Mouse (Mus musculus) heart, embryonic 13.5 days (tissue): ENCODE results near the gene Fkbp9. TPM values are rescaled to one million over a fixed set of nuclear protein-coding genes. Genes with fewer than 3 reads are reported as not detected.

Source experiments
- ATAC-seq: fragments of 200-750 bp; cut with Nextera tagmentation; 2 replicates; pipeline ENCODE4 v1.8.0; 2017; ENCODE audit warnings: moderate TSS enrichment; ENCODE audit not compliant: insufficient number of reproducible peaks, low FRiP score, low TSS enrichment; ENCODE audit errors: extremely low read depth
- H3K27ac ChIP-seq: fragments of 300-500 bp; sonication (generic); replicated peaks from 2 replicates; pipeline ENCODE4 v1.5.1; 2015; ENCODE audit warnings: moderate library complexity, mild to moderate bottlenecking, inconsistent platforms
- H3K27me3 ChIP-seq: fragments of 300-500 bp; sonication (generic); replicated peaks from 2 replicates; pipeline ENCODE4 v1.6.1; 2015; ENCODE audit warnings: mild to moderate bottlenecking, inconsistent platforms
- H3K36me3 ChIP-seq: fragments of 300-500 bp; sonication (generic); 2 replicates; pipeline ENCODE4 v1.6.1; 2015; ENCODE audit warnings: mild to moderate bottlenecking, inconsistent platforms
- H3K4me1 ChIP-seq: fragments of 300-500 bp; sonication (generic); 2 replicates; pipeline ENCODE4 v1.6.1; 2015; ENCODE audit warnings: inconsistent platforms
- H3K4me2 ChIP-seq: fragments of 300-500 bp; sonication (generic); 2 replicates; pipeline ENCODE4 v1.6.1; 2015; ENCODE audit warnings: inconsistent platforms, mild to moderate bottlenecking, moderate library complexity
- H3K4me3 ChIP-seq: fragments of 300-500 bp; sonication (generic); 2 replicates; pipeline ENCODE4 v1.5.1; 2015; ENCODE audit warnings: moderate library complexity, mild to moderate bottlenecking, inconsistent platforms
- H3K9ac ChIP-seq: fragments of 300-500 bp; sonication (generic); 2 replicates; pipeline ENCODE4 v1.6.1; 2015; ENCODE audit warnings: inconsistent platforms, mild to moderate bottlenecking, moderate library complexity
- H3K9me3 ChIP-seq: fragments of 300-500 bp; sonication (generic); 2 replicates; pipeline ENCODE4 v1.6.1; 2016; ENCODE audit warnings: inconsistent platforms
- WGBS: fragments of 180-500 bp; shearing (Covaris S2); methylation state at CpG from one replicate; pipeline ENCODE4 v1.1.7; 2015; ENCODE audit warnings: mixed read lengths; 5-methylcytosine and 5-hydroxymethylcytosine counted together
- polyA plus RNA-seq: library from polyadenylated mRNA; unstranded; fragments of >200 nt; fragmentation: Nextera tagmentation; extraction: Ambion mirVana; gene quantifications from 2 replicates; pipeline ENCODE4 v1.2.1, GENCODE M21; 2015

The Fkbp9 gene
- polyA plus RNA-seq, 1 experiment from 2014 or later, result 131 TPM

DNA sequence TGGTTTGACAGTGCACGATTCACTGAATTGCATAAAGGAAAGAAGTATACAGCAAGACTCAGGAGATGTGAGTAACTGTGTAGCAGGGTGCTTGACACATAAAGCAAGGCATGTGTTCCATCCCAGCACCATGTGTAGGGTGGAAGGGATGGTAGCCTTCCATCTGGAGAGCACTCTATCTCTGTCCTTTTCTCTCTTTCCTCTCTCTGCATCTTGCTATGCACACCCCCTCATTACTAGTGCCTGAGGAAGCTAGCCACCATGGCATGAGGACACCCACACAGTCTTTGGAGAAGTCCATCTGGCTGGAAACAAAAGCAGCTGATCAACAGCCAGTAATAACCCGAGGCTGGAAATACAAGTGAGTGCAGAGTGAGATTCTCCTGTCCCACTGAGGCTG is 25.7 kb upstream of the Fkbp9 start:
- Histone ChIP-seq H3K27ac (no peak overlapping the region), H3K4me3 (no peak overlapping the region), H3K9me3 (no peaks in the 10 kb centered on the region), H3K27me3 (peaks cover 13% of the 10 kb centered on the region), H3K36me3 (no peaks in the 10 kb centered on the region), H3K9ac (no peak overlapping the region), H3K4me1 (no peaks in the 10 kb centered on the region), H3K4me2 (no peak overlapping the region)
- WGBS, result 66% methylated on average over 2 of the region's 2 CpGs
- no peak for ATAC-seq

DNA sequence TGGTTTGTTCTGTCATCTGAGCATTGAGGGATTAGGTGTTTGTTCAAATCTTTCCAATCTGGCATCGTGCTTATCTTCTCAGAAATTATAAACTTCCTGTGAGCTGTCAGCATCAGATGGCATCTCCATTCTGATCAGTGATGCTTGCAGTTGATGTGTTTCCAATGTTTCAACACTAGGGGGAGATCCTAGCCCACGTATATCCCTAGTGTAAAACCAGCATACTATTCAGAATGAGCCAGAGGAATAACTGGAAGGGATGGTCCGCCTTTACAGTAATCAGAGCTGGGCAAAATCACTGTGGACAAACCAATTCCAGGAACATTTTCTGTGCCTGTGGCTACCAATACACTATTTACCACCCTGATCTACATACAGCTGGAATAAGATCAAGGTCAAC is 23.2 kb upstream of the Fkbp9 start:
- H3K9me3 ChIP-seq, result no peaks in the 10 kb centered on the region
- H3K27ac ChIP-seq, result no peak overlapping the region
- H3K4me2 ChIP-seq, result no peak overlapping the region
- ATAC-seq, result no peak
- peaks cover 13% of the 10 kb centered on the region for H3K27me3 ChIP-seq
- H3K4me3 ChIP-seq, result no peak overlapping the region
- no peaks in the 10 kb centered on the region for H3K4me1 ChIP-seq
- WGBS, result 14% methylated on average over 3 of the region's 3 CpGs
- H3K36me3 ChIP-seq, result no peaks in the 10 kb centered on the region
- no peak overlapping the region for H3K9ac ChIP-seq

DNA sequence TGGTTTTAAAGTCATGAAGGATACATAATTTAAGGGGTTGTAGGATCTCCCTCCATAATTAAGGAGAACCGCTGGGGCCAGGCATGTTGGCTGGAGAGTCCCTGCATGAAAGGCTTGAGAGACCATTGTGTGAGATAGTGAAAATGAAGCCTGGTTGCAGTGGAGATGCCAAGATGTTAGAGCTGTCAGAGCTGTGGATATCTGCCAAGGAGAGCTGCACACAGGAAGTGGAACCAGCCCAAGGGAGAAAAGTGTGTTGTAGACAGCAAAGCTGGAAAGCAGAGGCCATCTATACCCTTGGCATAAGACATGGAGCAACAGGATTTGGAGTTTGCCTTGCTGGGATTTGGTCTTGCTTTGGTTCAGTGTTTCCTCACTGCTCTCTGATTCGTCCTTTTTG is 18.5 kb upstream of the Fkbp9 start:
- WGBS, result 59% methylated on average over 2 of the region's 2 CpGs
- H3K9ac ChIP-seq, result no peak overlapping the region
- no peak overlapping the region for H3K27ac ChIP-seq
- no peaks in the 10 kb centered on the region for H3K36me3 ChIP-seq
- no peaks in the 10 kb centered on the region for H3K27me3 ChIP-seq
- H3K4me3 ChIP-seq, result no peak overlapping the region
- no peak for ATAC-seq
- H3K4me1 ChIP-seq, result no peaks in the 10 kb centered on the region
- H3K9me3 ChIP-seq, result no peaks in the 10 kb centered on the region
- no peak overlapping the region for H3K4me2 ChIP-seq

DNA sequence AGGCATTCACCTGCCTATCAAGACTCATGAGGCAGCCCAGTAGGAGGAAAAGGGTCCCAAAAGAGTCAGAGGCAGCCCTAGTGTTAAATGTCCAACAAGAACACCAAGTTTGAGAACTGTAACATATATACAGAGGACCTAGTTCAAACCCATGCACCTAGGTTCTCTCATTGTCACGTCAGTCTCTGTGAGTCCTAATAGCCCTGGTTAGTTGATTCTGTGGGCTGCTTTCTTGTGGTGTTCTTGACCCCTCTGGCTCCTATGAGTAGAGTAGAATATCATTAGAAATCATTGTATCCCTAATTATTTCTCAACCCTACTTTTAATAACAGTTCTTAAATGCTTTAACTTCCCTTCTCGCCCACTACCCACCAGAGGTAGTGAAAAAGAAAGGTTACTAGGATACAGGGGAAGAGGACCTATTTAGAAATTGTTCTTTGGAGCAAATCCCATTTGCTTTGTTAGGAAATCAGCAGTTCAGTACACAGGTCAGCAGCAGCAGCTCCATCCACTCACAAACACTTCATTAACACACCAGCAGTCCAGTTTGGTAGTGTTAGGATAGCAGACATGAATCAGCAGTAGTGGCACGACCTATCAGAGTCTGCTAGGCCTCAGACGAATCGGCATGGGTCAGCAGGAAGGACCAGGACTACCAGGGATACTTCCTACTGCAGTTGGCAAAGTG is 13.3 kb upstream of the Fkbp9 start:
- H3K27ac ChIP-seq, result no peak overlapping the region
- no peak overlapping the region for H3K9ac ChIP-seq
- H3K4me3 ChIP-seq, result no peak overlapping the region
- H3K9me3 ChIP-seq, result no peaks in the 10 kb centered on the region
- no peaks in the 10 kb centered on the region for H3K36me3 ChIP-seq
- no peaks in the 10 kb centered on the region for H3K27me3 ChIP-seq
- H3K4me1 ChIP-seq, result no peaks in the 10 kb centered on the region
- ATAC-seq, result no peak
- H3K4me2 ChIP-seq, result no peak overlapping the region
- 66% methylated on average over 5 of the region's 5 CpGs for WGBS

DNA sequence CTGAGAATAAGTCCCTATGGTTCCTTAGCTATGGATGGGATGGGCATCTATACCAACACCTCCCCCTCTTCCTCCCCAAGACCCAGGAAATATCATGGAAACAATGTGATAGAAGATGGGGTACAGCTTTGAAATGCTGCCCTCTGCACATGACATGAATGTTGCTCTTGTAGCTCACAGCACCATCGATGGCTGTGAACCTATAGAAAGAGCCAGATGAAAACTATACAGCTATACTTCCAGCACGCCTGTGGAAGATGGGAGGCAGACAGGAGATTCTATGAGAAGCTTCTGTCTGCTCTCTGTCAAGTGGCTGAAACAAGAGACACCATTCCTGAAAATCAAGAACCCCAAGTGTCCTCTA is 12.8 kb upstream of the Fkbp9 start:
- Histone ChIP-seq H3K9me3 (no peaks in the 10 kb centered on the region), H3K27me3 (no peaks in the 10 kb centered on the region), H3K9ac (no peak overlapping the region), H3K4me3 (no peak overlapping the region), H3K4me2 (no peak overlapping the region), H3K4me1 (no peaks in the 10 kb centered on the region), H3K36me3 (no peaks in the 10 kb centered on the region), H3K27ac (no peak overlapping the region)
- WGBS, result 72% methylated on average over 2 of the region's 2 CpGs
- no peak for ATAC-seq

DNA sequence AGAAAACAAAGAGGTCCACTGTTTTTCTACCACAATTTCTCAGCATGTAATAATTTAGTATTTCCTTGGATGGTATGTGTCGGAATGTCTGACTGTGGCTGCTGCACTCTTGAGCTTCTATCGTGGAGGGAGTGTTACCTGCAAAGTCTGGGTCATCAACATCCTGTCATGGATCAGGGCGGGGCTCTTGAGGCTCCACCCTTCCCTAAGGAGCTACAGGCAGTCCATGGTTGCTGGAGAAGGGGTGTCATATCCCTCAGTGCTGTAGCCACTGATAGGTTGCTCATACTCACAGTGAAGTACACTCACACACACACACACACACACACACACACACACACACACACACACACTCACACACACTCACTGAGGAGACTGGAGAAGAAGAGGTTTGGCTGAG is 6.2 kb upstream of the Fkbp9 start:
- H3K27me3 ChIP-seq, result no peaks in the 10 kb centered on the region
- no peak overlapping the region for H3K4me3 ChIP-seq
- H3K4me2 ChIP-seq, result no peak overlapping the region
- no peaks in the 10 kb centered on the region for H3K36me3 ChIP-seq
- no peaks in the 10 kb centered on the region for H3K4me1 ChIP-seq
- no peak for ATAC-seq
- H3K9me3 ChIP-seq, result no peaks in the 10 kb centered on the region
- H3K9ac ChIP-seq, result no peak overlapping the region
- H3K27ac ChIP-seq, result no peak overlapping the region
- 48% methylated on average over 3 of the region's 3 CpGs for WGBS

DNA sequence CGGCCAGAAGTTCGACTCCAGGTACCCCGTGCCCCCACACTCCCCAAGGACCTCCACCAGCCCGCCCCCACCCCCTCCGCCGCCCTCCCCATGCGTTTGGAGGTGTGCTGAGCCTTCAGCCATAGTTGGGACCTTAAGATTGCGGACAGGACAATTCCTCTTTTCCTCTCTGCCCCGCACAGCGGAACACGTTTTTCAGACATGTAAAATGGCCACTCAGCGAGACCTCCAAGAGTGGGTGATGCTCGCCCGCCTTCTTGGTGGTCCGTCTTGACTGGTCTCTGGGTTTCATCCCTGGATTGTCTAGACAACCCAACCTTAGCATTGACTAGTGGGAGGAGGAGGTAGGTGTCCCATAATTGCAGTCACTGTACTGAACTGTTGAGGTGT is 543 bp downstream of the Fkbp9 start:
- no peak for ATAC-seq
- Histone ChIP-seq H3K36me3 (peaks cover 24% of the 10 kb centered on the region), H3K4me1 (peaks cover 17% of the 10 kb centered on the region), H3K9ac (peak overlapping the region; percentile 92), H3K4me3 (peak overlapping the region; percentile 83), H3K27ac (peak overlapping the region; percentile 90), H3K27me3 (no peaks in the 10 kb centered on the region), H3K4me2 (peak overlapping the region; percentile 80), H3K9me3 (no peaks in the 10 kb centered on the region)
- WGBS, result 2% methylated on average over 15 of the region's 15 CpGs

DNA sequence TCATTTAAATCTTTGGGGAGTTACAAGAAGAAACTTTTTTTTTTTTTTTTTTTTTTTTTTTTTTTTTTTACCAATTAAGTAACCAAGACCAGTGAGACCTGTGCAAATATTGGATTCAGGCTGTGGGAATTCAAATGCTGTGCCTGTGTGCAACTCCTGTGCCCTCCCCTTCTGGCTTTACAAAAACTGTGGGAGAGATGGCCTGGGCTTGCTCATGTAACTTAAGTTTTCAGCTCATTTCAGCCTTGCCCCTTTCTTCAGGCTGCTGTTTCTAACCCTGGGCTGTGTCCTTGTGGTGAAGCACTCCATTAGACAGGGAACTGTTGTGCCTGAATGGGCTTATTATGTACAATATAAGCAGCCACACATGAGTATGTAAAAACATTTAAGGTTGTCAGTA is 971 bp downstream of the Fkbp9 start:
- H3K4me2 ChIP-seq, result peak overlapping the region; percentile 80
- peaks cover 28% of the 10 kb centered on the region for H3K36me3 ChIP-seq
- H3K27me3 ChIP-seq, result no peaks in the 10 kb centered on the region
- H3K9ac ChIP-seq, result peak overlapping the region; percentile 92
- peak overlapping the region; percentile 83 for H3K4me3 ChIP-seq
- 0 out of 2 replicates have a peak overlapping the region, but pooled peaks have one; percentile 28 for H3K27ac ChIP-seq
- H3K4me1 ChIP-seq, result peaks cover 17% of the 10 kb centered on the region
- ATAC-seq, result no peak
- H3K9me3 ChIP-seq, result no peaks in the 10 kb centered on the region

DNA sequence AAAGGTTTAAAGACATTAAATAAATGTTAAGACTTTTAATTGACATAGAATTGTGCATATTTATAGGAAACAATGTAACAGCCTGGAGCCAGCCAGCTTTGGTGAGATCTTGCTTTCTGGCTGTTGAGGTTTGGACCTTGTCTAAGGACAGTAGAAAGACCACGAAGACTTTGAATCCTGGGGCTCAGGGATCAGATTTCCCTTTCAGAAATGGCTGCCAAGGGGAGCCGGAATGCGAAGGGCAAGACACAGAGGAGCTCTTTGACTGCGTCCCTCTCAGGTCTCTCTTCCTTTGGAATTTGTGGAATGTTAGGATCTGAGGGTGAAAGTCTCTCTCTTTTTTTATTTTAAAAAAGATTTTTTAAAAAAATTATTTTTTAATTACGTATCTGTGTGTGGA is 2.9 kb downstream of the Fkbp9 start:
- Histone ChIP-seq H3K4me2 (no peak overlapping the region), H3K36me3 (peaks cover 38% of the 10 kb centered on the region), H3K9ac (no peak overlapping the region), H3K9me3 (no peaks in the 10 kb centered on the region), H3K4me3 (no peak overlapping the region), H3K4me1 (peaks cover 17% of the 10 kb centered on the region), H3K27ac (no peak overlapping the region), H3K27me3 (no peaks in the 10 kb centered on the region)
- WGBS, result 67% methylated on average over 5 of the region's 5 CpGs
- no peak for ATAC-seq

DNA sequence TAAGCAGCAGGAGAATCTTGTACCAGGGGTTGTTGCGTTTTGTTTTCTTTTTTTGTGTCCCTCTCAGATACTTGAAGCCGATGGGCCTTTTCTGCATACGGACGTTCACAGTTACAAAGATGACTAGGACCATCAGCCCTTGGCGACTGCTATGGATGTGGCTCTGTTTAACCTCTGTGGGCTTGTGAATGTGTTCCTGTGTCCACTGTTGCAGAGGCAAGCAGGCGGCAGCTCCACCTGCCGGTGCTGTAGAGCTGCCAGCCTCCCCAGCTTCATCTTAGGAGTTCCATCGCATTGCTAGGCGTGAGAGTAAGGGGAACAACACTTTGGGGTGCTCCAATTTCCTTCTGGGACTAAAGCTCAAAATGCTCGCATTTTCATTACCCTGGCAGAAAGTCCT is 3.7 kb downstream of the Fkbp9 start:
- WGBS, result 83% methylated on average over 10 of the region's 10 CpGs
- Histone ChIP-seq H3K4me3 (no peak overlapping the region), H3K4me2 (no peak overlapping the region), H3K27ac (no peak overlapping the region), H3K27me3 (no peaks in the 10 kb centered on the region), H3K36me3 (peaks cover 44% of the 10 kb centered on the region), H3K9ac (no peak overlapping the region), H3K4me1 (peaks cover 17% of the 10 kb centered on the region), H3K9me3 (no peaks in the 10 kb centered on the region)
- ATAC-seq, result no peak

DNA sequence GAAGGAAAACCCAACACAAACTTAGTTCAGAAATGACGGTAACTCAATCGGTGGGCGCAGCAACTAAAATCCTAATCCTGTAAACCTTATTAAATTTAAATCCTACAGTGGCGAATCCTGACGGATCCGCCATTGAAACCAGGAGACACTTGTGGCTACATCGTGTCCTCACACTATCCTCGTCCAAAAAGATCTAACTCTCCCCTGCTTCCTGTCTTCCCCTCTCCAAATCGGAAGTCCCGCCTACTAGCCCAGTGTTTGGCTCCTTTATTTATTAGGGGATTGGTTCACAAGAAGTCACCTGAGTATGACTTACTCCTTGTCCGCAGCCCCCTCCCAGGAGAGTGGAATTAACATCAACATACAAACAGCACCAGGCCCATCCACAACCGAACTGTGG is 5.3 kb downstream of the Fkbp9 start:
- H3K4me3 ChIP-seq, result no peak overlapping the region
- 87% methylated on average over 12 of the region's 12 CpGs for WGBS
- H3K4me2 ChIP-seq, result no peak overlapping the region
- H3K9ac ChIP-seq, result no peak overlapping the region
- ATAC-seq, result no peak
- no peaks in the 10 kb centered on the region for H3K27me3 ChIP-seq
- peaks cover 50% of the 10 kb centered on the region for H3K36me3 ChIP-seq
- peaks cover 17% of the 10 kb centered on the region for H3K4me1 ChIP-seq
- no peak overlapping the region for H3K27ac ChIP-seq
- H3K9me3 ChIP-seq, result no peaks in the 10 kb centered on the region

DNA sequence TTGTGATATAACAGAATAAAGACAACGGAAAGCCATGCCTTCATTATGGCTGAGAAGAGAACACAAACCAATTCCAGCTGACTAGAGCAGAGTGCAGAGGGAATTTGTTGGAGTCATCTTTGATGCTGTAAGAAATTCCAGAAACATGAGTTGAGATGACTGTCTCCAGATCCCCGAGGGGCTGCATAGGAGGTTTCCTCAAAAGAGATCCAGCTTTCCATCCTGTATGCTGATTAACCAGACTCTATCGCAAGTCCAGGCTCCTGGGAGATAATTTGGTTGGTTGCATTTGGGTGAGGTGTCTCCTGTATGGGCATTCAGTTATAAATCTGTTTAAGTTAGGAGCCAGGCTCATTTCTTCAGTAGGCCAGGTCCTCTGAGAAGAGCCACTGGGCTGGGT is 5.8 kb downstream of the Fkbp9 start:
- Histone ChIP-seq H3K9me3 (no peaks in the 10 kb centered on the region), H3K4me2 (no peak overlapping the region), H3K4me3 (no peak overlapping the region), H3K9ac (no peak overlapping the region), H3K27me3 (no peaks in the 10 kb centered on the region), H3K36me3 (peaks cover 50% of the 10 kb centered on the region), H3K27ac (no peak overlapping the region), H3K4me1 (peaks cover 17% of the 10 kb centered on the region)
- 81% methylated on average over 3 of the region's 3 CpGs for WGBS
- no peak for ATAC-seq
